Mouse (Mus musculus): ENCODE results near the gene Slc27a2.
"Not testable (repeated sequence)": the region's sequence is repeated elsewhere in the genome, so short reads cannot be mapped to it uniquely, and the experiment has no call there.

Gene Slc27a2

GRCm38 (mm10) chr2:126601918-126602600, 49.9 kb downstream of the Slc27a2 start:
- peaks cover 9% of the 10 kb centered on the region for H3K4me1 ChIP-seq (replicated peaks; ENCODE audit: low read depth, low read length)
- no peaks in the 10 kb centered on the region for H3K36me3 ChIP-seq (ENCODE audit: insufficient read depth, low read length)
- no peak overlapping the region for H3K4me3 ChIP-seq (replicated peaks; ENCODE audit: low read length)
- peaks cover 35% of the 10 kb centered on the region for H3K27me3 ChIP-seq (ENCODE audit: insufficient read depth, low read length)
- no peaks in the 10 kb centered on the region for H3K9me3 ChIP-seq (ENCODE audit: low read length)
- no peak for TF ChIP-seq NANOG (IDR thresholded peaks at IDR 0.05; ENCODE audit: borderline replicate concordance, low read length)
- TF ChIP-seq CTCF (conservative IDR thresholded peaks at IDR 0.05; ENCODE audit: low read length), result no peak
- no peak for TF ChIP-seq POU5F1 (IDR thresholded peaks at IDR 0.05; ENCODE audit: borderline replicate concordance, low read length)

DNA sequence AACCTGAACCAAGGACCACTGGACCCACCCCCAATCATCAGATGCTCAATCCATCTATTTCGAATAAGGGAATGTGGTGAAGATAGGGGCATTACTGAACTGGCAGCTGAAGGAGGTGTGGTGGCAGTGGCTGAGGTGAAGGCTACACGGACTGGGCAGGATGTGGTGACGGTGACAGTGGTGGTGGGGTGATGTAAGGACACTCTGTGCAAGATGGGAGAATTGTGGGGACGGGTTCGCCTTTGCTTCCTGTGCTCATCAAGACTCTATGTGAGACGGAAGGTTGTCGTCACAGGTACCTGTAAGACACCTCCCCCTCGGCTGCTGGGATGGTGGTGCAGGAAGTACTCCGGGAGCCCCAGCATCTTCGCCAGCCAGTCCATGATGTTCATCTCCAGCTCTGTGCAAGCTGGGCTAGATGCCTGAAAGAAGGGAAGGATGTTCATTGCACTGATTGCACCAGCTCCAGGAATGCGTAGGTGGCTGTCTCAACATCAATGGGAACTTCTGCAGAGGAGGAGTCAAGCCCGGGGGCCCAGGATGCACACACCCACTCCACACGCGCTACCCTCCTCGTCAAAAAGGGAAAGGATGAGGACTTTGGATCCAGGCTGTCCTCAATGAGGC, 54.0 kb downstream of the Slc27a2 start:
- Histone ChIP-seq H3K27me3 (ENCODE audit: insufficient read depth, low read length) (peaks cover 21% of the 10 kb centered on the region), H3K9me3 (ENCODE audit: low read length) (peaks cover 7% of the 10 kb centered on the region; the same call in 1 of the 2 replicates), H3K4me3 (replicated peaks; ENCODE audit: low read length) (no peak overlapping the region), H3K4me1 (replicated peaks; ENCODE audit: low read depth, low read length) (peaks cover 9% of the 10 kb centered on the region), H3K36me3 (ENCODE audit: insufficient read depth, low read length) (no peaks in the 10 kb centered on the region)
- TF ChIP-seq CTCF (conservative IDR thresholded peaks at IDR 0.05; ENCODE audit: low read length), result no peak
- no peak for TF ChIP-seq POU5F1 (IDR thresholded peaks at IDR 0.05; ENCODE audit: borderline replicate concordance, low read length)
- TF ChIP-seq NANOG (IDR thresholded peaks at IDR 0.05; ENCODE audit: borderline replicate concordance, low read length), result no peak

- peaks cover 20% of the 10 kb centered on the region for H3K27me3 ChIP-seq (ENCODE audit: insufficient read depth, low read length)
- peaks cover 9% of the 10 kb centered on the region for H3K4me1 ChIP-seq (replicated peaks; ENCODE audit: low read depth, low read length)
- H3K4me3 ChIP-seq (replicated peaks; ENCODE audit: low read length), result no peak overlapping the region
- TF ChIP-seq POU5F1 (IDR thresholded peaks at IDR 0.05; ENCODE audit: borderline replicate concordance, low read length), result no peak
- no peak for TF ChIP-seq NANOG (IDR thresholded peaks at IDR 0.05; ENCODE audit: borderline replicate concordance, low read length)
- no peak for TF ChIP-seq CTCF (conservative IDR thresholded peaks at IDR 0.05; ENCODE audit: low read length)
- H3K36me3 ChIP-seq (ENCODE audit: insufficient read depth, low read length), result no peaks in the 10 kb centered on the region
- peaks cover 7% of the 10 kb centered on the region; the same call in 1 of the 2 replicates for H3K9me3 ChIP-seq (ENCODE audit: low read length)
Observed at GRCm38 (mm10) chr2:126606688-126607062, 54.5 kb downstream of the Slc27a2 start.

DNA sequence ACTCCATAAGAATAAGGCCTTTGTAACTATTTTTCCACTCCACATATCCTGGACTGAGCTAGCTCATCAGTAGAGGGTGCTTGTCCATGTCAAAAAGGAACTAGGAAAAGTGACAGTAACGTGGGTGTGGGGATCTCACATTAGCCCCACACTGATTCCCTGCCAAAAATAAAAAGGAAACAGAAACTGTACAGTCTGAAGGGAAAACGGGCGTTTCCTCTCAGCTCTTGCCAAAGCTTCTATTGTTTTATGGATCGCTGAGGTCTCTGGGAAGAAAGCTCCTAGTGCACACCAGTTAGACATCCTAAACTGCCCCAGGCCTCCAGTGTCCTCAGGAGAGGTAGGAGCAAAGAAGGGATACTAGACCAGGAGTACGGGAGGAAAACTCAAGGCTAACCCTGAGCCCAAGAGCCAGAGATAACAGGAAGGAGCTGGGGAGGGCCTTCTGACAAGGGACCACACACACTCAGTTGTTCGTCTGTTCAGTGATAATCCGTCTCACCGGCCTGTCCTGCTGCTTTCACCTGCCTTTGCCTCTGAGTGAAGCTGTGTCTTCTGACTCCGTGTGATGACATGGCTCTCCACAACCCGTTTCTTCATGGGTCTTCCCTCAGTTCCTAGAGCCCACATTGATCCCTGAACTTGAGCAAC, 55.5 kb downstream of the Slc27a2 start:
- TF ChIP-seq POU5F1 (IDR thresholded peaks at IDR 0.05; ENCODE audit: borderline replicate concordance, low read length) (no peak), CTCF (conservative IDR thresholded peaks at IDR 0.05; ENCODE audit: low read length) (no peak), NANOG (IDR thresholded peaks at IDR 0.05; ENCODE audit: borderline replicate concordance, low read length) (no peak)
- H3K9me3 ChIP-seq (ENCODE audit: low read length), result peaks cover 7% of the 10 kb centered on the region; the same call in 1 of the 2 replicates
- peaks cover 9% of the 10 kb centered on the region for H3K4me1 ChIP-seq (replicated peaks; ENCODE audit: low read depth, low read length)
- H3K4me3 ChIP-seq (replicated peaks; ENCODE audit: low read length), result no peak overlapping the region
- peaks cover 15% of the 10 kb centered on the region for H3K27me3 ChIP-seq (ENCODE audit: insufficient read depth, low read length)
- H3K36me3 ChIP-seq (ENCODE audit: insufficient read depth, low read length), result no peaks in the 10 kb centered on the region

GRCm38 (mm10) chr2:126609600-126609999, 57.4 kb downstream of the Slc27a2 start:
- H3K4me3 ChIP-seq (replicated peaks; ENCODE audit: low read length); H3K4me1 ChIP-seq (replicated peaks; ENCODE audit: low read depth, low read length); H3K9me3 ChIP-seq (ENCODE audit: low read length); H3K36me3 ChIP-seq (ENCODE audit: insufficient read depth, low read length): not testable (repeated sequence)
- peaks cover 13% of the 10 kb centered on the region for H3K27me3 ChIP-seq (ENCODE audit: insufficient read depth, low read length)

- H3K9me3 ChIP-seq (ENCODE audit: low read length), result peaks cover under 1% of the 10 kb centered on the region; the same call in 1 of the 2 replicates
- peaks cover 20% of the 10 kb centered on the region for H3K4me1 ChIP-seq (replicated peaks; ENCODE audit: low read depth, low read length)
- no peak overlapping the region for H3K4me3 ChIP-seq (replicated peaks; ENCODE audit: low read length)
- no peak for TF ChIP-seq NANOG (IDR thresholded peaks at IDR 0.05; ENCODE audit: borderline replicate concordance, low read length)
- no peak for TF ChIP-seq CTCF (conservative IDR thresholded peaks at IDR 0.05; ENCODE audit: low read length)
- no peak for TF ChIP-seq POU5F1 (IDR thresholded peaks at IDR 0.05; ENCODE audit: borderline replicate concordance, low read length)
- H3K27me3 ChIP-seq (ENCODE audit: insufficient read depth, low read length), result peaks cover 8% of the 10 kb centered on the region
- H3K36me3 ChIP-seq (ENCODE audit: insufficient read depth, low read length), result no peaks in the 10 kb centered on the region
Observed at GRCm38 (mm10) chr2:126615355-126615754, 63.1 kb downstream of the Slc27a2 start.

DNA sequence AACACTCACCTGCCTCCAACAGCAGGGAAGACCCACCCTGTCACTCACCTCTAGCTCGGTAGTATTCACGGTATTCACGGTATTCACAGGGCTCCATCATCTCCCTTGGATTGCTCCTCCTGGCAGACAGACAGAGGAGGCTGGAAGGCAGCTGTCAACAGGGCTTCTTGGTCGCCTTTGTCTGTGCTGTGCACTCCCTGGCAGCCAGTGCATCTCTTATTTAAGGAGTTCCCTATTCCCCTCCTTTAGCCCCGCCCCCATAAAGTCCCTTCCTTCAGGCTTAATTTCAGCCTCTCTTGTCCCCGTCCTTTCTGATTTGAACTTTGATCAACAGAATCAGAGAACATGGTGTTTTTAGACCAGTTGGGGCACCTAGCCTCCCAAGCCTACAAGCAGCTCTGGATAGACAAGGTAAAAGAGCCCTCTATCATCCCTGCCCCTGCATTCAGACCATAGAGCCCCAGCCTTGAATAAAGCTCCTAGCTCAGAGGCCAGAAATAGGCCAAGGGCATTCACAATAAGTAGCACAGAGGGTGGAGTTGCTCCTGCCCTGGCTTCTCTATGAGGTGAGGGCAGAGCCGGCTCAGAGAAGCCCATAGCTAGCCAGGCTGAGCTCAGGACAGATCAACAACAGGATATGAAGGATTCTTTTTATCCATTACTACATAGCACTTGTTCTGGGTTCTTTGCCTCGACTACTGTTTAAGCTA, 66.4 kb downstream of the Slc27a2 start:
- no peaks in the 10 kb centered on the region for H3K9me3 ChIP-seq (ENCODE audit: low read length)
- H3K4me3 ChIP-seq (replicated peaks; ENCODE audit: low read length), result peak overlapping the region; percentile 18; the same call in 1 of the 2 replicates
- H3K4me1 ChIP-seq (replicated peaks; ENCODE audit: low read depth, low read length), result peaks cover 20% of the 10 kb centered on the region
- H3K27me3 ChIP-seq (ENCODE audit: insufficient read depth, low read length), result peaks cover 10% of the 10 kb centered on the region
- H3K36me3 ChIP-seq (ENCODE audit: insufficient read depth, low read length), result no peaks in the 10 kb centered on the region
- TF ChIP-seq NANOG (IDR thresholded peaks at IDR 0.05; ENCODE audit: borderline replicate concordance, low read length), result no peak
- TF ChIP-seq CTCF (conservative IDR thresholded peaks at IDR 0.05; ENCODE audit: low read length), result no peak
- TF ChIP-seq POU5F1 (IDR thresholded peaks at IDR 0.05; ENCODE audit: borderline replicate concordance, low read length), result no peak

DNA sequence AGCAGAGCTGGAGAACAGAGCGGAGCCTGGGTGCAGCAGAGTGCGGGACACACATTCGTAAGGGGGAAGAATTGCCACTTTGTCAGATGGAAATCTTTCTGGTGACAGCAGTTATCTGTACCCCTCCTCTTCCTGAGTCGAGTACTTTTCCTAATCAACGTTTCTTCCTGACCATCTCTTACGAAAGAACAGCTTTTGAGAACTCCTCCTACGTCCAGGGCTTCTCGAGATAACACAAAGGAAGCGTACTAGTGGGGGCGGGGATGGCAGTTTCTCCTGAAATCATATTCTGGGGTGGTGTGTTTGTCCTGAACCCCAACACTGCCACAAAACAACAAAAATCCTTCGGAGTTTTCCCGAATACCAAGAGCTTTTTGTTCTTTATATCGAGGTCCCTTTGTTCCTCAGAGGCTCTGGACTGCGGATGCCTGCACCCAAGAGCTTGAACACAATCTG, 67.1 kb downstream of the Slc27a2 start, which contains the start of gene Hdc:
Hdc (minus strand) TSS at position 51 of the 456 bp plus-strand sequence.
- Histone ChIP-seq H3K4me1 (replicated peaks; ENCODE audit: low read depth, low read length) (peaks cover 20% of the 10 kb centered on the region), H3K36me3 (ENCODE audit: insufficient read depth, low read length) (no peaks in the 10 kb centered on the region), H3K9me3 (ENCODE audit: low read length) (no peaks in the 10 kb centered on the region), H3K27me3 (ENCODE audit: insufficient read depth, low read length) (peaks cover 10% of the 10 kb centered on the region), H3K4me3 (replicated peaks; ENCODE audit: low read length) (peak within 1 kb of the TSS; percentile 26; the same call in 1 of the 2 replicates)
- TF ChIP-seq CTCF (conservative IDR thresholded peaks at IDR 0.05; ENCODE audit: low read length) (no peak), NANOG (IDR thresholded peaks at IDR 0.05; ENCODE audit: borderline replicate concordance, low read length) (no peak), POU5F1 (IDR thresholded peaks at IDR 0.05; ENCODE audit: borderline replicate concordance, low read length) (no peak)
